Comparison of ENCODE assay signal across 9 mouse cellular contexts in the genomic region with DNA sequence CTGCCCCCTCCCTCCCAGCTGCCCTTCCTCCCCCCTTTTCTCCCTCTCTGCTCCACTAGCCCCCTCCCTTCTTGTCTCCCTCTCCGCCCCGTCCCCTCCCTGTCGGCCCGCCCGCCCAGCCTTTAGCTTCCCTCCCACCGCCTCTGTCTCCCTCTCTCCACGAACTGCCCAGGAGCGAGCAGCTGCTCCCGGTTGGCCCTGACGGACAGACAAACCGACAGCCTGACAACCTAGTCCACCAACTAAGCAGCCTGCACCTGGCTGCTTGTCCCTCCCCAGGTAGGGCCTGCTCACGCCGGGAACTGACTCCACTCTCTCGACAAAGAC. TPM values are rescaled to one million over a fixed set of nuclear protein-coding genes. Genes with fewer than 3 reads are reported as not detected.
DNase-seq lines count a peak whose midpoint lies in the region; ATAC-seq and TF ChIP-seq lines count a peak whose summit lies in the region.
"Had no signal": no experiment of that assay in that cellular context is flagged by ENCODE, and none has a peak within 500 bp of the region (broad histone marks: within the 10 kb centered on the region; RNA-seq: fewer than 3 reads in every experiment).

Gene Bgn, plus strand, starts transcription at position 119 of the 327 bp plus-strand sequence.

- DNase-seq in cerebellum, adult 2 months, result no peak
- DNase-seq in cerebellum, adult 11-12 months, result no peak
- DNase-seq in adrenal gland, postnatal 25 days, result no peak
- DNase-seq in gastrocnemius, postnatal 36 days, result peak in 1 of 2 experiments; percentile 27
- no peak for DNase-seq in liver, embryonic 13.5 days
- peak; percentile 18 for DNase-seq in yolk sac, embryonic 10.5 days (ENCODE audit: low spot score)

- no peaks in the 10 kb centered on the region for H3K4me1 ChIP-seq in cerebellum, adult 2 months (ENCODE audit: control insufficient read depth, insufficient read depth, low read length)
- no peaks in the 10 kb centered on the region for H3K4me1 ChIP-seq in intestine, embryonic 15.5 days (replicated peaks)
- no peaks in the 10 kb centered on the region for H3K4me1 ChIP-seq in liver, embryonic 13.5 days (replicated peaks)

- no peaks in the 10 kb centered on the region for H3K9me3 ChIP-seq in intestine, embryonic 15.5 days
- H3K9me3 ChIP-seq in liver, embryonic 13.5 days (replicated peaks), result no peaks in the 10 kb centered on the region

- ATAC-seq in intestine, embryonic 15.5 days, result peak; percentile 39; the same call in 1 of the 2 replicates
- no peak for ATAC-seq in liver, embryonic 13.5 days (ENCODE audit: low read depth)
- no peak for ATAC-seq in erythroid progenitor cell, adult 5-6 weeks (replicated peaks; ENCODE audit: low FRiP score, poor library complexity, severe bottlenecking)

- peak within 1 kb of the TSS; percentile 39; the same call in 1 of the 2 replicates for H3K9ac ChIP-seq in intestine, embryonic 15.5 days
- no peak within 1 kb of the TSS for H3K9ac ChIP-seq in liver, embryonic 13.5 days

- intact Hi-C loops in gastrocnemius, postnatal 36 days (cut with DNase I), result no loop called here

- H3K36me3 ChIP-seq in intestine, embryonic 15.5 days, result no peaks in the 10 kb centered on the region
- no peaks in the 10 kb centered on the region for H3K36me3 ChIP-seq in liver, embryonic 13.5 days

- WGBS in cerebellum, adult 2 months, result 21% methylated on average over 8 of the region's 14 CpGs
- WGBS in intestine, embryonic 15.5 days, result 32% methylated on average over 14 of the region's 14 CpGs
- 24% methylated on average over 14 of the region's 14 CpGs for WGBS in liver, embryonic 13.5 days (ENCODE audit: insufficient replicate concordance)

- no peak for TF ChIP-seq POLR2A in cerebellum, adult 2 months (IDR thresholded peaks at IDR 0.05; ENCODE audit: borderline replicate concordance, insufficient read depth, low read length)

- H3K27ac ChIP-seq in cerebellum, adult 2 months (ENCODE audit: insufficient read depth, low read length), result no peak within 1 kb of the TSS
- 0 out of 2 replicates have a peak within 1 kb of the TSS, but pooled peaks have one; percentile 9 for H3K27ac ChIP-seq in intestine, embryonic 15.5 days
- H3K27ac ChIP-seq in liver, embryonic 13.5 days, result no peak within 1 kb of the TSS

- TF ChIP-seq CTCF in cerebellum, adult 2 months (IDR thresholded peaks at IDR 0.05; ENCODE audit: borderline replicate concordance, insufficient read depth, low read depth, low read length), result no peak

- H3K4me2 ChIP-seq in intestine, embryonic 15.5 days (replicated peaks), result peak within 1 kb of the TSS; percentile 50
- peak within 1 kb of the TSS; percentile 17; the same call in 1 of the 2 replicates for H3K4me2 ChIP-seq in liver, embryonic 13.5 days

- no peaks in the 10 kb centered on the region for H3K27me3 ChIP-seq in cerebellum, adult 2 months (ENCODE audit: control insufficient read depth, insufficient read depth, low read length)
- H3K27me3 ChIP-seq in intestine, embryonic 15.5 days (replicated peaks), result no peaks in the 10 kb centered on the region; the same call in 1 of the 2 replicates
- H3K27me3 ChIP-seq in liver, embryonic 13.5 days, result peaks cover 19% of the 10 kb centered on the region

- no peak within 1 kb of the TSS for H3K4me3 ChIP-seq in cerebellum, adult 2 months (replicated peaks; ENCODE audit: insufficient read depth, low read depth, low read length)
- peak within 1 kb of the TSS; percentile 29 for H3K4me3 ChIP-seq in intestine, embryonic 15.5 days (replicated peaks)
- peak within 1 kb of the TSS; percentile 12 for H3K4me3 ChIP-seq in liver, embryonic 13.5 days (replicated peaks)
- H3K4me3 ChIP-seq: erythroblast, embryonic 14.5 days had no signal

RNA-seq across cellular contexts. Expression of gene Bgn, which starts in this region (rescaled TPM):
- polyA plus RNA-seq in cerebellum, adult 2 months (2012; rRNA removed), result 14.2 and 17.2 TPM in 2 replicates
- 185 and 205 TPM in 2 replicates for total RNA-seq in adrenal gland, postnatal 25 days (2021)
- 100 to 1,000 TPM in 1 of 2 experiments, 10 to 100 TPM in 1; 70.0 to 118 TPM for total RNA-seq in gastrocnemius, postnatal 36 days (2021)
- 48.5 and 52.7 TPM in 2 replicates for polyA plus RNA-seq in intestine, embryonic 15.5 days (2015; fragmentation: Nextera tagmentation; extraction: Ambion mirVana)
- 7.1 and 10.6 TPM in 2 replicates for polyA plus RNA-seq in liver, embryonic 13.5 days (2015; fragmentation: Nextera tagmentation; extraction: Ambion mirVana)
- total RNA-seq in erythroid progenitor cell, adult 5-6 weeks (2015; ENCODE audit: low replicate concordance), result 11.2 and 28.9 TPM in 2 replicates
- total RNA-seq in erythroid progenitor cell, adult 5-6 weeks (2017; ENCODE audit: low replicate concordance), result 1.0 and 1.8 TPM in 2 replicates
